Mouse (Mus musculus) ES-E14 (cell line): ENCODE data around the gene Syngr1. TPM values are rescaled to one million over a fixed set of nuclear protein-coding genes. Genes with fewer than 3 reads are reported as not detected.

Experiments used
- DNase-seq: peaks from one replicate; pipeline ENCODE4 v3.0.0-alpha.2; 2013; ENCODE audit warnings: low read depth, low spot score
- H3K27ac ChIP-seq: 2 replicates; pipeline ENCODE4 v1.5.1; 2012; ENCODE audit warnings: low read depth, mild to moderate bottlenecking, low read length, moderate library complexity, mixed read lengths; ENCODE audit not compliant: poor library complexity, insufficient read depth, severe bottlenecking
- H3K36me3 ChIP-seq: 2 replicates; pipeline ENCODE4 v1.6.1; 2012; ENCODE audit warnings: mild to moderate bottlenecking, low read length, moderate library complexity, mixed read lengths; ENCODE audit not compliant: control insufficient read depth, poor library complexity, insufficient read depth, severe bottlenecking
- H3K4me1 ChIP-seq, 2 experiments: fragments of 150-350 bp in 1 of 2; sonication (generic) in 1 of 2; 2 replicates each; pipeline ENCODE4 v1.6.1; 2012; ENCODE audit warnings: low read length in 2 of 2, mild to moderate bottlenecking in 1 of 2, mixed read lengths in 1 of 2; ENCODE audit not compliant: control insufficient read depth in 2 of 2, insufficient read depth in 2 of 2, poor library complexity in 1 of 2
- H3K4me3 ChIP-seq, 2 experiments: fragments of 150-350 bp in 1 of 2; sonication (generic) in 1 of 2; 2 replicates each; pipeline ENCODE4 v1.5.1; 2012; ENCODE audit warnings: low read length in 2 of 2, low read depth in 1 of 2, mild to moderate bottlenecking in 1 of 2, mixed read lengths in 1 of 2; ENCODE audit not compliant: insufficient read depth in 1 of 2, poor library complexity in 1 of 2, severe bottlenecking in 1 of 2
- H3K9ac ChIP-seq: 2 replicates; pipeline ENCODE4 v1.6.1; 2012; ENCODE audit warnings: low read depth, mild to moderate bottlenecking, low read length, mixed read lengths; ENCODE audit not compliant: poor library complexity, insufficient read depth, severe bottlenecking
- H3K9me3 ChIP-seq: fragments of 150-350 bp; sonication (generic); 2 replicates; pipeline ENCODE4 v1.6.1; 2012; ENCODE audit warnings: low read depth, mild to moderate bottlenecking, low read length; ENCODE audit not compliant: control insufficient read depth, insufficient read depth
- CHD2 ChIP-seq: IDR thresholded peaks from 2 replicates; pipeline ENCODE4 v1.6.1; 2014; ENCODE audit warnings: mild to moderate bottlenecking, low read depth, low read length, inconsistent platforms
- HCFC1 ChIP-seq: IDR thresholded peaks from 2 replicates; pipeline ENCODE4 v1.6.1; 2012; ENCODE audit warnings: low read length, inconsistent platforms, borderline replicate concordance; ENCODE audit not compliant: insufficient read depth
- MAFK ChIP-seq: IDR thresholded peaks from 2 replicates; pipeline ENCODE4 v1.6.1; 2014; ENCODE audit warnings: mild to moderate bottlenecking, low read depth, low read length, inconsistent platforms; ENCODE audit not compliant: insufficient read depth
- ZC3H11A ChIP-seq: IDR thresholded peaks from 2 replicates; pipeline ENCODE4 v1.6.1; 2012; ENCODE audit warnings: low read depth, mild to moderate bottlenecking, inconsistent platforms, low read length, borderline replicate concordance
- ZNF384 ChIP-seq: IDR thresholded peaks from 2 replicates; pipeline ENCODE4 v1.6.1; 2012; ENCODE audit warnings: low read depth, low read length, inconsistent platforms
- in situ Hi-C, 2 experiments: fragments of 600-800 bp; cut with MboI; formaldehyde crosslinking; loops; one replicate each; pipeline ENCODE4 v1.15.1; 2025; ENCODE audit warnings: low sequenced_read_pairs in 2 of 2, inconsistent platforms in 1 of 2; ENCODE audit not compliant: unreplicated experiment in 2 of 2
- total RNA-seq: library from RNA; depleted of rRNA; stranded (reverse); fragments of 300-350 nt; gene quantifications from 2 replicates; pipeline ENCODE4 v1.2.3, GENCODE M21; 2012

The Syngr1 gene
- total RNA-seq, 1 experiment, result 78.8 TPM

- H3K9ac ChIP-seq, result no peak overlapping the region
- no peak for TF ChIP-seq MAFK
- TF ChIP-seq ZNF384, result no peak
- TF ChIP-seq HCFC1, result no peak
- no peak for TF ChIP-seq ZC3H11A
- TF ChIP-seq CHD2, result no peak
- in situ Hi-C loops, result loop anchor here in 1 of 2 experiments (10.0 to 25.0 kb wide), 2 partner anchors 116 to 298 kb away; no protein-coding TSS in a partner anchor
- H3K27ac ChIP-seq, result no peak overlapping the region
- DNase-seq, result no peak
- H3K4me3 ChIP-seq, result no peak overlapping the region
- H3K36me3 ChIP-seq, result no peaks in the 10 kb centered on the region
- peaks cover 2 to 16% of the 10 kb centered on the region in 2 experiments; a peak in 2 of 4 replicates for H3K4me1 ChIP-seq
- H3K9me3 ChIP-seq, result no peaks in the 10 kb centered on the region
Observed at GRCm38 (mm10) chr15:80060356-80061070, 30.6 kb upstream of the Syngr1 start.

- Histone ChIP-seq H3K36me3 (no peaks in the 10 kb centered on the region), H3K27ac (no peak overlapping the region), H3K4me1 (peaks cover 2 to 16% of the 10 kb centered on the region in 2 experiments; a peak in 2 of 4 replicates), H3K9me3 (no peaks in the 10 kb centered on the region), H3K4me3 (no peak overlapping the region), H3K9ac (no peak overlapping the region)
- DNase-seq, result no peak
- TF ChIP-seq HCFC1 (no peak), MAFK (no peak), CHD2 (no peak), ZNF384 (no peak), ZC3H11A (no peak)
- in situ Hi-C loops, result loop anchor here in 1 of 2 experiments (10.0 to 25.0 kb wide), 2 partner anchors 116 to 299 kb away; no protein-coding TSS in a partner anchor
Observed at GRCm38 (mm10) chr15:80061071-80061550, 30.0 kb upstream of the Syngr1 start.

- Histone ChIP-seq H3K4me1 (peaks cover 2 to 16% of the 10 kb centered on the region in 2 experiments; a peak in 2 of 4 replicates), H3K9me3 (no peaks in the 10 kb centered on the region), H3K27ac (no peak overlapping the region), H3K4me3 (no peak overlapping the region), H3K9ac (no peak overlapping the region), H3K36me3 (no peaks in the 10 kb centered on the region)
- in situ Hi-C loops, result loop anchor here in 1 of 2 experiments (10.0 to 25.0 kb wide), 2 partner anchors 118 to 300 kb away; no protein-coding TSS in a partner anchor
- DNase-seq, result no peak
- TF ChIP-seq CHD2, result no peak
- TF ChIP-seq MAFK, result no peak
- TF ChIP-seq HCFC1, result no peak
- TF ChIP-seq ZC3H11A, result no peak
- no peak for TF ChIP-seq ZNF384
Observed at GRCm38 (mm10) chr15:80062339-80062738, 28.8 kb upstream of the Syngr1 start.

- Histone ChIP-seq H3K36me3 (no peaks in the 10 kb centered on the region), H3K9ac (no peak overlapping the region), H3K4me1 (peaks cover 2 to 16% of the 10 kb centered on the region in 2 experiments; a peak in 2 of 4 replicates), H3K9me3 (no peaks in the 10 kb centered on the region), H3K27ac (no peak overlapping the region; the same call in 1 of the 2 replicates), H3K4me3 (no peak overlapping the region)
- TF ChIP-seq ZNF384 (no peak), HCFC1 (no peak), MAFK (no peak), ZC3H11A (no peak), CHD2 (no peak)
- in situ Hi-C loops, result loop anchor here in 1 of 2 experiments (10.0 to 25.0 kb wide), 2 partner anchors 118 to 301 kb away; no protein-coding TSS in a partner anchor
- no peak for DNase-seq
Observed at GRCm38 (mm10) chr15:80062821-80063220, 28.3 kb upstream of the Syngr1 start.
